Mouse (Mus musculus) heart, adult 9 months (tissue): Measurements from ENCODE around the gene Reep1.

Experiments
- DNase-seq, 2 experiments: peaks; one replicate each; pipeline ENCODE4 v3.0.0; 2022; ENCODE audit warnings: low spot score in 2 of 2

The Reep1 gene

DNA sequence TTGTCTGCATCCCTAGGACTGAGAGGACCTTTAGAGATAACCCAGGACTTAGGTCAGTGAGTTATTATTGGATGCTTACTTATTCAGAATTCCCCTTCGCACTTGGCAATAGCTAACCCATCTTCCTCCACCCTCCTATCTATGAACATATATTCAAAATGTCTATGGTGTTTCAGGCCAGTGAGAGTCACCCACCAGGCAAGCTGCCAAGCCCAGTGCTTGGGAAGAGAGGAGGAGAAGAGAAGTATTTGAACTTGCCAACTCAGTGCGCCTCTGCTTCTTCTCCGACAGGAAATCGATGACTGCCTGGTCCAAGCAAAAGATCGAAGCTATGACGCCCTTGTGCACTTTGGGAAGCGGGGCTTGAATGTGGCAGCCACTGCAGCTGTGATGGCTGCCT, 73.1 kb downstream of the Reep1 start:
- no peak for DNase-seq

GRCm38 (mm10) chr6:71783165-71783564, 75.8 kb downstream of the Reep1 start:
- no peak for DNase-seq

GRCm38 (mm10) chr6:71788348-71788747, 81.0 kb downstream of the Reep1 start:
- no peak for DNase-seq

- no peak for DNase-seq
Measured at GRCm38 (mm10) chr6:71791771-71792170, 84.4 kb downstream of the Reep1 start.

DNA sequence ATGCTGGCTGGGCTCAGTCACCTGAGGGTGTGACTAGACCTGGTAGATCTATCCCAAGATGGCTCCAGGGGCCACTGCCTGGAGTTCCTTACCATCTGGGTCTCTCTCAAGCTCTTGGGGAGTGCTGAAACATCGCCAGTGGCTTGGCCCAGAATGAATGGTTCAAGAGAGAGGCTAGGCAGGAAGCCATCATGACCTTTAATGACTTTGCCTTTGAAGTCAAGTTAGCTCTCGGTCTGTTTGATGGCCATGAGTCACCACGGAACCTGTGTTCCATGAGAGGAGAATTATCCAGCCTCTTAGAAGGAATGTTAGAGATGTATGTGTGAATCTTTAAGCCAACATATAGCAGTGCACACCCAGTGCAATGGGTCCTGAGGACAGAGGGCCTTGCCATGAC, 92.0 kb downstream of the Reep1 start:
- DNase-seq = no peak

DNA sequence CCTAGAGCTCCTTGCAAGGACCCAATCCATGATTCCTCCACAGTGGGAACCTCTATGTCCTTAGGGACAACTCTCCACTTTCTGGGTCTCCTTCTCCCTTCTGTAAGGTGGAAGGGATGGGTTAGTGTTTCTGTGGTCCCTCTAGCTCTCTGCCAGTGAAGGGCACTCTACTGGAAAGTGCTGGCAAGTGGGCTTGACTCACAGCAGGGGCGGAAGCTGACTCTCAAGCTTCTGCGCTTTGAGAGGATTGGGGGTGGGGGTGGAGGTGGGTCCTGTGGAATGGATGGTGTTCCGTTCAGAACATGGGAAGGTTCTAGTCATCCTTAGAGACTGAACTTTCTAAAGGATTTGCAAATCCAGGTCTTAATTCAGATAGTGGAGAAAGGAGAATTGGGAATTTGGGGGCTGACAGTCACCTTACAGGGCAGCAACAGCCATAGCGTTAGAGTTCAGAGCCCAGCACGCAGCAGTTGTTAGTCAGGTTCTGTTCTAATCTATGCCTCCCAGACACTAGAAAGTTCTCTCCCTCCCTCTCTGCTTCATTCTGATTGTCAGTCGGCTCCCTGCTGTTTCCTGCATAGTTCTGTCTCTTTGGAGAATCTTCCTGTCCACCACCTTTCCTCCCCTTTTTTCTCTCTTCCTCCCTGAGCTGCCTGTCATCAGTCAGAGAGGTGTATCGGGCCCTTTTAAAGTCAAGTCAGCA, 93.8 kb downstream of the Reep1 start:
- no peak for DNase-seq

- no peak for DNase-seq
Measured at GRCm38 (mm10) chr6:71801714-71802094, 94.3 kb downstream of the Reep1 start.

DNA sequence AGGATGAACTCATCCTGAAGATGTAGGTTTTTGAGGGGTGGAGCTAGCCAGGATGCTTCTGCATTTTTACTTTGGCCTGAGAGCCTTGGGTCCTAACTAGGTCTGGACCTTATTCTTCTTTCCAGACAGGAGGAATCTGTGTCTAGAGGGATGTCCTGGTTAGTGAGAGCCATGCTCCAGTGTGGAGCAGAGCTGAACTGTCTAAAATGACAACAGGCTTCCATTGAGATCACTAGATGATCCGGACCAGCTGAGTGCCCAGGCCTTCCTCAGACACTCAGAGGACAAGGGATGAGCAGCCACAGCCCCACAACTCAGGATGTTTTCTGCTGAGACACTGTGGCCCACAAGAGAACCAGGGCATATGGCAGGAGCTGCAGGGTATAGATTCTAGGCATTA, 96.2 kb downstream of the Reep1 start:
- no peak for DNase-seq

DNA sequence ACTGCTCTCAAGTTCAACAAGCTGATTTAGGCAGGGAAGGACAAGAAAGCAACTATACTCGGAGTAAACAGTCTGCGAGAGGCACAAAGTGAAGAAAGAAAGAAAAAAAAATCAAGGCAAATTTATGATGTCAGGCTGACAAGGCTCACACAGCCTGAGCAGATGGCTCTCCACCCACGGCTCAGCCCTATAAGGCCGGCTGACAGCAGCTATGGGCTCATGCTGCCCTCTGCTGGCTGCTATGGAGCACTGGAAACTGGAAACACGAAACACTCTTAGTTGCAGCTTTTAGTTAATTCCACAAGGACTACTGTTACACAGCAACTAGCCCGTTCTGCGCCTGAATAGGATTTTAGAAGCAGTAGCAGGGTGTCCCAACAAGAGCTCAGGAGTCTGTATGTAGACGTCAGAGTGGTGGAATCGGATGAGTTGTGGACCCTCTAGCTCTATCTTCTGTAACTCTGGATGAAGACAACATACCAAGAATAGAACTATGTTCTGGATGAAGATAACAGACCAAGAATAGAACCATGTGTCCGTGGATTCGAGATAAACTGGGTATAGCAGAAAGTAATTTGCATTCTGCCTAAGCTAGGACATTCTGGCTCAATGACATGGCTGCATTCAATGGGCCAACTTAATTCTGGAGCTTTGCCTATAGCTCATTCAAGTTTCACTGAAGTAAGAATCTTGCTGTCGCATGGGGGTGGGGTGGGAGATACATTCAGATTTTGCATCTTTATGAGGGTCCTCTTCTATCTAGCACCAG, 96.9 kb downstream of the Reep1 start:
- peak; percentile 21 to 39 for DNase-seq

- no peak for DNase-seq
Measured at GRCm38 (mm10) chr6:71806713-71807112, 99.4 kb downstream of the Reep1 start.

DNA sequence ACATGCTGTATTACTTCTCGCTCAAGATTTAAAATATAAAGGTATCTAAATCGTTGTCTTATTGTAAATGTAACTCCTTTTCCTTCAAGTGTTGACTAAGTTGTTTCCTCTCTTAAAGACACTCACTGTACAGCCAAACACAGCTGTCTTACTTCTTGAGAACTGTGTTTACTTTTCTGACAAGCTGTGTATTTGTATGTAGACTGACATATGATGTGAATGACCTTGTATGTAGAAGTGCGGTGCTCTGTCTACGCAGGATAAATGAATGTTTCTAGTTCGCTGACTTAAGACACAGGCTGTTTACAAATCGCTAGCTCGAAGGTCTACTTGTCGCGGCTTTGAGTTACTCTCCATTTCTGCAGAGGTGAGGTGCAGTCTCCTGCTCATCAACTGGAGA, 102.5 kb downstream of the Reep1 start:
- DNase-seq = no peak

- no peak for DNase-seq
Measured at GRCm38 (mm10) chr6:71812820-71813219, 105.5 kb downstream of the Reep1 start.

DNA sequence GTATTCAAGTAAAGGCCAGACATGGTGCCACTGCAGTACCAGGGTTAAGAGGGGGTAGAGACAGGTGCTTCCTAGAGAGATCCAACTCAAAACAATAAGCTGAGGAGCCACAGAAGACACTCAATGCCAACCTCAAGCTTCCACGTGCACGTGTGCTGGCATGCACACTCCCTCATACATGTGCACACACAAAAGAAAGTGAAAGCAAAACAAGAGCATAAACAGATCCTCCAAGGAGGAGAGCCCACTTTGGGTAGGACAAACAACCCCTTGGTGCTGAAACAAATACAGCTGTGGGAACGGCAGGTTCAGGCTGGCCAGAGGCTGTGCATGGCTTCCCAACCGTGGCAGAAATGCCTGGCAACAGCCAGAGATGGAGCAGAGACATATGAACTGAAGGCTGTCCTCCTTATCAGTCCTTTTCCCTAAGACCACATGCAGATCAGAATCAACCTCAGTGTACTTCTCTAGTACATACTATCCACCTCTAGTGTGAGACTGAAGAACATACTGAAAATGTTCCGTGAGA, 112.5 kb downstream of the Reep1 start:
- no peak for DNase-seq

- peak in 1 of 2 experiments; percentile 3 for DNase-seq
Measured at GRCm38 (mm10) chr6:71823085-71823484, 115.7 kb downstream of the Reep1 start.

GRCm38 (mm10) chr6:71823488-71823887, 116.1 kb downstream of the Reep1 start:
- peak; percentile 81 to 90 for DNase-seq

GRCm38 (mm10) chr6:71823961-71824360, 116.6 kb downstream of the Reep1 start:
- no peak for DNase-seq

GRCm38 (mm10) chr6:71826869-71827268, 119.5 kb downstream of the Reep1 start, which contains the start of gene Mrpl35:
Gene Mrpl35 (minus strand): TSS chr6:71826969.
- no peak for DNase-seq

DNA sequence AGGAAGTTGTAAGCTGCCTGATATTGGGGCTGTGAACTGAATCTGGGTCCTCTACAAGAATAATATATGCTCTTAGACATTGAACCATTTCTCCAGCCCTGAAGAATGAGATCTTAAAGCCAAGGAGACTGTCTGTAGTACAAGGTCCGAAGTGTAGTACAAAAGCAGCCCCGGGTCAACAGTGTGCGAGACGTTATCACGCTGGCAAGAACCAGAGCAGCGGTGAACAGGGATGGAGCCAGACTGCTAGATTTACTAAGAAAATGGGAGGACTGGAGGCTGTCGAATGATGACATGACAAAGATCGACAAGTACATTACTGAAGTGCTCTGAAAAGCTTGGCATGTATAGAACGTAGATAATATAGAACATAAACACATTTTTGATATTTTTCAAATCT, 122.4 kb downstream of the Reep1 start:
- DNase-seq = no peak

GRCm38 (mm10) chr6:71830690-71831580, 123.6 kb downstream of the Reep1 start, which contains the start of gene Immt:
Gene Immt (plus strand): TSS chr6:71831331.
- DNase-seq = peak; percentile 97

DNA sequence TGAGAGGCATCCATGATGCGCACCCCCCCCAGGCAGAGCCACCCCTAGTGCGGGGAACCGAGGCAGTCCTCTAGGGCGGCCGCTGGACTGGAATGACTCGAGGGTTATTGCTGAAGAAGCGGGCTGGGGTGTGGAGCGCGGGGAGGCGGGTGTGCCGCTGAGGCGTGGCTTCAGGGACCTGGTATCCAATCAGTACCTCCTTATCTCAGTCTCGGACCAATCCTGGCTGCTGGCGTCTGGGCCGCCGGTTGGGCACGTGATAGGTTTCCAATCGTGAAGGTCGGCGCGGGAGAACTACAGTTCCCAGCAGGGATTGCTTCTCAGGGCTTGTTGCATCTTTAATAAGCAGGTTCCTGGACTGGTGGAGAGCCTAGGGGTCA, 124.2 kb downstream of the Reep1 start:
- peak; percentile 97 for DNase-seq

DNA sequence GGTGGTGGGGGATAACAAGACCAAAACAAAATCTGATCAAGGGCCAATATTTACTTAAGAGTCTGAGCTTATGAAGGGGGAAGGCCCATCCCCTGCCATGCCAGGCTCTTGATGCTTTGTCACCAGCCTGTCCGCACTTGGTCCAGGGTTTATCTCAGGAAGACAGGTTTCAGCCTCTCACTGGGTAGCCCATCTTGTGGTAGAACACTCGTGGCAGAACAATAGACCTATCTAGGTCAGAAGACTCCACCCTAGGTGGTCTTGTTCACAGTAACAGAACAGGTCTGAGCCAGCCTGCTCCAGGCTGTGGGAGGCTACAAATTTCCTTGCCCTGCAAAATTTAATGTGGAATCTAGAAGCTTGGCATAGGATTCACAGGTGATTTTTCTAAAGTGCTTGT, 129.4 kb downstream of the Reep1 start:
- no peak for DNase-seq

DNA sequence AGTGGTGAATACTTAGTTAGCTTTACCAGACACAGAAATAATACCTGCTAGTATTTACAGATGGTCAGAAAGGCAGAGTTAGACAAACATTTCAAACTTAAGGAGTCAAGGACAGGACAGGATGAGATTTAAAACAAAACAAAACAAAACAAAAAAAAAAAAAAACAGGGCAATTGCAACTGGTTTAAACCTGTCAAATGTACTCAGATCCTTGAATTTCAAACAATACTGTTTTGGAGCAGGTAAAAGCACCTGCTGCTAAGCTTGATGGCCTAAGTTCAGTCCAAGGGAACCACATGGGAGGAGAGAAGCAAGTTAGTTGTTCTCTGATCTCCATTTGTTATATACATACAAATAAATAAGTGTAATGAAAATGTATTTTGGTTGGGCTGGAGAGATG, 132.5 kb downstream of the Reep1 start:
- no peak for DNase-seq
